Mouse (Mus musculus) ES-E14 (cell line): Measurements from ENCODE around the gene Dchs1. TPM values are rescaled to one million over a fixed set of nuclear protein-coding genes. Genes with fewer than 3 reads are reported as not detected.

Source experiments
- DNase-seq: peaks from one replicate; pipeline ENCODE4 v3.0.0-alpha.2; 2013; ENCODE audit warnings: low read depth, low spot score
- H3K27ac ChIP-seq: 2 replicates; pipeline ENCODE4 v1.5.1; 2012; ENCODE audit warnings: low read depth, mild to moderate bottlenecking, low read length, moderate library complexity, mixed read lengths; ENCODE audit not compliant: poor library complexity, insufficient read depth, severe bottlenecking
- H3K36me3 ChIP-seq: 2 replicates; pipeline ENCODE4 v1.6.1; 2012; ENCODE audit warnings: mild to moderate bottlenecking, low read length, moderate library complexity, mixed read lengths; ENCODE audit not compliant: control insufficient read depth, poor library complexity, insufficient read depth, severe bottlenecking
- H3K4me1 ChIP-seq, 2 experiments: fragments of 150-350 bp in 1 of 2; sonication (generic) in 1 of 2; 2 replicates each; pipeline ENCODE4 v1.6.1; 2012; ENCODE audit warnings: low read length in 2 of 2, mild to moderate bottlenecking in 1 of 2, mixed read lengths in 1 of 2; ENCODE audit not compliant: control insufficient read depth in 2 of 2, insufficient read depth in 2 of 2, poor library complexity in 1 of 2
- H3K4me3 ChIP-seq, 2 experiments: fragments of 150-350 bp in 1 of 2; sonication (generic) in 1 of 2; 2 replicates each; pipeline ENCODE4 v1.5.1; 2012; ENCODE audit warnings: low read length in 2 of 2, low read depth in 1 of 2, mild to moderate bottlenecking in 1 of 2, mixed read lengths in 1 of 2; ENCODE audit not compliant: insufficient read depth in 1 of 2, poor library complexity in 1 of 2, severe bottlenecking in 1 of 2
- H3K9ac ChIP-seq: 2 replicates; pipeline ENCODE4 v1.6.1; 2012; ENCODE audit warnings: low read depth, mild to moderate bottlenecking, low read length, mixed read lengths; ENCODE audit not compliant: poor library complexity, insufficient read depth, severe bottlenecking
- H3K9me3 ChIP-seq: fragments of 150-350 bp; sonication (generic); 2 replicates; pipeline ENCODE4 v1.6.1; 2012; ENCODE audit warnings: low read depth, mild to moderate bottlenecking, low read length; ENCODE audit not compliant: control insufficient read depth, insufficient read depth
- CHD2 ChIP-seq: IDR thresholded peaks from 2 replicates; pipeline ENCODE4 v1.6.1; 2014; ENCODE audit warnings: mild to moderate bottlenecking, low read depth, low read length, inconsistent platforms
- HCFC1 ChIP-seq: IDR thresholded peaks from 2 replicates; pipeline ENCODE4 v1.6.1; 2012; ENCODE audit warnings: low read length, inconsistent platforms, borderline replicate concordance; ENCODE audit not compliant: insufficient read depth
- MAFK ChIP-seq: IDR thresholded peaks from 2 replicates; pipeline ENCODE4 v1.6.1; 2014; ENCODE audit warnings: mild to moderate bottlenecking, low read depth, low read length, inconsistent platforms; ENCODE audit not compliant: insufficient read depth
- ZC3H11A ChIP-seq: IDR thresholded peaks from 2 replicates; pipeline ENCODE4 v1.6.1; 2012; ENCODE audit warnings: low read depth, mild to moderate bottlenecking, inconsistent platforms, low read length, borderline replicate concordance
- ZNF384 ChIP-seq: IDR thresholded peaks from 2 replicates; pipeline ENCODE4 v1.6.1; 2012; ENCODE audit warnings: low read depth, low read length, inconsistent platforms
- in situ Hi-C, 2 experiments: fragments of 600-800 bp; cut with MboI; formaldehyde crosslinking; loops; one replicate each; pipeline ENCODE4 v1.15.1; 2025; ENCODE audit warnings: low sequenced_read_pairs in 2 of 2, inconsistent platforms in 1 of 2; ENCODE audit not compliant: unreplicated experiment in 2 of 2
- total RNA-seq: library from RNA; depleted of rRNA; stranded (reverse); fragments of 300-350 nt; gene quantifications from 2 replicates; pipeline ENCODE4 v1.2.3, GENCODE M21; 2012

Dchs1 gene
- total RNA-seq, 1 experiment: 3.3 TPM

- no peak overlapping the region for H3K4me3 ChIP-seq
- TF ChIP-seq MAFK: no peak
Measured at GRCm38 (mm10) chr7:105777316-105777715, 10.1 kb downstream of the Dchs1 start.

GRCm38 (mm10) chr7:105776026-105776425 is 11.4 kb downstream of the Dchs1 start:
- Histone ChIP-seq H3K36me3 (no peaks in the 10 kb centered on the region), H3K4me1 (no peaks in the 10 kb centered on the region), H3K9me3 (no peaks in the 10 kb centered on the region), H3K27ac (no peak overlapping the region), H3K9ac (no peak overlapping the region), H3K4me3 (no peak overlapping the region)
- no peak for DNase-seq
- in situ Hi-C loops: no loop called here
- TF ChIP-seq CHD2 (no peak), HCFC1 (no peak), ZC3H11A (no peak), MAFK (no peak), ZNF384 (no peak)

More at GRCm38 (mm10) chr7:105777316-105777715, 10.1 kb downstream of the Dchs1 start:
- no peak overlapping the region for H3K27ac ChIP-seq
- H3K9ac ChIP-seq: no peak overlapping the region
- H3K36me3 ChIP-seq: no peaks in the 10 kb centered on the region
- no peaks in the 10 kb centered on the region for H3K9me3 ChIP-seq
- in situ Hi-C loops: no loop called here
- DNase-seq: no peak
- no peaks in the 10 kb centered on the region for H3K4me1 ChIP-seq

GRCm38 (mm10) chr7:105774661-105775060 is 12.8 kb downstream of the Dchs1 start:
- Histone ChIP-seq H3K9me3 (no peaks in the 10 kb centered on the region), H3K36me3 (no peaks in the 10 kb centered on the region), H3K9ac (no peak overlapping the region), H3K27ac (no peak overlapping the region), H3K4me3 (no peak overlapping the region), H3K4me1 (no peaks in the 10 kb centered on the region)
- TF ChIP-seq HCFC1 (no peak), MAFK (no peak)
- in situ Hi-C loops: no loop called here
- no peak for DNase-seq

DNA sequence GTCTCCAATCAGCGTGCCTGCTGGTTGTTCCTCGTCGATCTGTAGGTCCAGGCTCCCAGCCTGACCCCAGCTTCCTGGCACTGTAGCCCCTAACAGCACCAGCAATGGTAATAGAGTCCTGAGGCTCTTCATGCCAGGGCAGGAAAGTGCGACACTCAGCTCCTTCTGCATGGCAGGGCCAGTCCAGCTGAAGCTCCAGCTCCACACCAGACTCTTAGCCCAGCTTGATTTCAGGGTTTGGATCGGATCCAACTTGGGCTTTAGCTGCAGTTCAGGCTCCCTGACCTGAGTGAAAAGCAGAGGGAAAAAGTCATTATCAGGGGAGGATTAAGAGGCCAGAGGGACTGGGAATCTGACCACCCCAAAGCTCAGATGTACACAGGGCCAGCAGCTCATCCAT is 14.4 kb downstream of the Dchs1 start:
- H3K36me3 ChIP-seq: no peaks in the 10 kb centered on the region

GRCm38 (mm10) chr7:105772331-105772730 is 15.1 kb downstream of the Dchs1 start:
- no peak for TF ChIP-seq HCFC1
- TF ChIP-seq ZNF384: no peak
- no peak for TF ChIP-seq ZC3H11A
- TF ChIP-seq MAFK: no peak
- TF ChIP-seq CHD2: no peak
- Histone ChIP-seq H3K9me3 (no peaks in the 10 kb centered on the region), H3K36me3 (no peaks in the 10 kb centered on the region), H3K27ac (no peak overlapping the region), H3K9ac (no peak overlapping the region), H3K4me1 (no peaks in the 10 kb centered on the region), H3K4me3 (no peak overlapping the region)
- in situ Hi-C loops: no loop called here
- no peak for DNase-seq

More for the DNA sequence above, 14.4 kb downstream of the Dchs1 start:
- Histone ChIP-seq H3K4me3 (no peak overlapping the region), H3K4me1 (no peaks in the 10 kb centered on the region), H3K9ac (no peak overlapping the region), H3K27ac (no peak overlapping the region), H3K9me3 (no peaks in the 10 kb centered on the region)
- no peak for DNase-seq
- TF ChIP-seq CHD2: no peak
- TF ChIP-seq ZC3H11A: no peak
- no peak for TF ChIP-seq ZNF384
- TF ChIP-seq MAFK: no peak
- TF ChIP-seq HCFC1: no peak
- in situ Hi-C loops: no loop called here
